Mouse (Mus musculus) E14TG2a.4 (cell line): ENCODE results near the gene Ehd1.

Experiments used
- CTCF ChIP-seq: conservative IDR thresholded peaks from 2 replicates; pipeline ENCODE4 v1.5.1; 2014; ENCODE audit warnings: low read length
- NANOG ChIP-seq: IDR thresholded peaks from 2 replicates; pipeline ENCODE4 v1.6.1; 2014; ENCODE audit warnings: borderline replicate concordance, low read length, mixed read lengths
- POU5F1 ChIP-seq: IDR thresholded peaks from 2 replicates; pipeline ENCODE4 v1.6.1; 2014; ENCODE audit warnings: low read length, borderline replicate concordance

DNA sequence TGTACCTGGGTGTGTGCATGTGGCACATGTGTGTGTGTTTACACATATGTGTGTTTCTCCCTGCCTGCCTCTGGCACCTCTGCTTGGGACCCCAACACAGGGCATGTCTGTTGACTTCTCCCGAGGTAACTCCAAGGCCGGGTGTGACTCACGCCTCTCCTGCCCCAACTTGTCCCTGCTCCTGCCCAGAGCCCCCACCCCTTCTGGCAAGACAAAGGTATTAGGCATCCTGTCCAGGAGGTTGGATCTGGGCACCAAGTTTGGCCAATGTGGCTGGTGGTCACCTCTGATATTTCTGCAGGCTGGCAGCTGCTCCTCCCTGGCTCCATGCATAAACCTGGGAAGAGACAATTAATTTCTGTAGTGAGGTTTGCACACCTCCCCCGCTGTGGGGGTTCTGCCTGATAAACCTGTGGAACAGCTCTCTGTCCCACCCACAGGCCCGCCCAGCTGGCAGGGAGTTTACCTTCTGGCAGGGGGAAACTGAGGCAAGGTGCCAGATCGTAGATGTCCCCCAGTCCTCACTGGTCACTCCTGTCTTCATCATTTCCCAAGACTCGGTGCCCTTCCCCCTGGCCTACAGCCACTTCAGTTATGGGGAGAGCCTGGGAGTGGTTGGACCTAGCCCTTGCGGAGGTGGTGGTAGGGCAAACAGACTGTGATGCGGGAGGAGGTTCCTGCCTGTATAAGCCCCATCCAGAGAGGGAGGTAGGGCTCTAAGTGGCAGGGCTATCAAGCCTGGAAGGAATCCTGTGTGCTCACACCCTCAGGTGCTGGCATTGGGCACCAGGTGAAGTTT is 31.4 kb downstream of the Ehd1 start:
- TF ChIP-seq CTCF (no peak), NANOG (no peak), POU5F1 (no peak)
